Comparison of ENCODE assay signal across 7 mouse cellular contexts in genomic region chr11:113651907-113652273, GRCm38 (mm10). TPM values are rescaled to one million over a fixed set of nuclear protein-coding genes. Genes with fewer than 3 reads are reported as not detected.
DNase-seq lines count a peak whose midpoint lies in the region; ATAC-seq and TF ChIP-seq lines count a peak whose summit lies in the region.

No protein-coding gene starts in this region.

- 40% methylated on average over 8 of the region's 8 CpGs for WGBS in kidney, adult 2 months

- peak; percentile 51; the same call in 1 of the 2 replicates for TF ChIP-seq CTCF in kidney, adult 2 months (conservative IDR thresholded peaks at IDR 0.05; ENCODE audit: insufficient read depth, insufficient read length, low read depth, low read length)

- ATAC-seq in frontal cortex, adult (ENCODE audit: low TSS enrichment) = no peak

- no peak for TF ChIP-seq POLR2A in kidney, adult 2 months (IDR thresholded peaks at IDR 0.05; ENCODE audit: low read depth, low read length)

- no peaks in the 10 kb centered on the region for H3K27me3 ChIP-seq in kidney, adult 2 months (replicated peaks; ENCODE audit: control insufficient read depth, insufficient read depth, low read length)

- H3K27ac ChIP-seq in kidney, adult 2 months (ENCODE audit: insufficient read depth, low read depth, low read length) = no peak overlapping the region

- peaks cover 15% of the 10 kb centered on the region for H3K4me1 ChIP-seq in kidney, adult 2 months (ENCODE audit: control insufficient read depth, insufficient read depth, low read length)

- no peaks in the 10 kb centered on the region; the same call in 1 of the 2 replicates for H3K36me3 ChIP-seq in kidney, adult 2 months (ENCODE audit: control insufficient read depth, insufficient read depth, low read length)

- peak; percentile 35 for DNase-seq in urinary bladder, postnatal 14 days (ENCODE audit: low spot score)
- no peak for DNase-seq in urinary bladder, postnatal 4 days (ENCODE audit: low spot score in 2 of 2)
- DNase-seq in embryo, embryonic 10 days (ENCODE audit: low spot score) = peak; percentile 75
- DNase-seq in kidney, adult 2 months = no peak
- DNase-seq in lung, postnatal 14 days = peak; percentile 47
- peak; percentile 73 for DNase-seq in testis, postnatal 10 days (ENCODE audit: low spot score)

- H3K4me3 ChIP-seq in kidney, adult 2 months (ENCODE audit: insufficient read depth, low read depth, low read length) = no peak overlapping the region

RNA-seq across cellular contexts. Expression of gene Slc39a11, which starts 2.0 kb away (rescaled TPM):
- polyA plus RNA-seq in kidney, adult 2 months (2012; rRNA removed) = 24.5 and 29.5 TPM in 2 replicates

RNA-seq across cellular contexts. Expression of gene Cog1, which starts 2.9 kb away (rescaled TPM):
- polyA plus RNA-seq in kidney, adult 2 months (2012; rRNA removed) = 32.8 and 38.7 TPM in 2 replicates

RNA-seq across cellular contexts. Expression of gene Fam104a, which starts 32.1 kb away (rescaled TPM):
- polyA plus RNA-seq in kidney, adult 2 months (2012; rRNA removed) = 24.6 and 25.8 TPM in 2 replicates

RNA-seq across cellular contexts. Expression of gene D11Wsu47e, which starts 32.3 kb away (rescaled TPM):
- 7.6 and 7.8 TPM in 2 replicates for polyA plus RNA-seq in kidney, adult 2 months (2012; rRNA removed)

RNA-seq across cellular contexts. Expression of gene Sstr2, which starts 32.7 kb away (rescaled TPM):
- polyA plus RNA-seq in kidney, adult 2 months (2012; rRNA removed) = 0.36 and 0.56 TPM in 2 replicates

Comparison
In these comparisons a context has a peak if more than half of its experiments do, and no peak if none do; other contexts are left out.
1. DNase-seq: peak in urinary bladder, postnatal 14 days (single experiment), embryo, embryonic 10 days (single experiment), lung, postnatal 14 days (single experiment) and testis, postnatal 10 days (single experiment); none in urinary bladder, postnatal 4 days (0 of 2) and kidney, adult 2 months (single experiment).